9 mouse cellular contexts compared by ENCODE assay signal in the genomic region with DNA sequence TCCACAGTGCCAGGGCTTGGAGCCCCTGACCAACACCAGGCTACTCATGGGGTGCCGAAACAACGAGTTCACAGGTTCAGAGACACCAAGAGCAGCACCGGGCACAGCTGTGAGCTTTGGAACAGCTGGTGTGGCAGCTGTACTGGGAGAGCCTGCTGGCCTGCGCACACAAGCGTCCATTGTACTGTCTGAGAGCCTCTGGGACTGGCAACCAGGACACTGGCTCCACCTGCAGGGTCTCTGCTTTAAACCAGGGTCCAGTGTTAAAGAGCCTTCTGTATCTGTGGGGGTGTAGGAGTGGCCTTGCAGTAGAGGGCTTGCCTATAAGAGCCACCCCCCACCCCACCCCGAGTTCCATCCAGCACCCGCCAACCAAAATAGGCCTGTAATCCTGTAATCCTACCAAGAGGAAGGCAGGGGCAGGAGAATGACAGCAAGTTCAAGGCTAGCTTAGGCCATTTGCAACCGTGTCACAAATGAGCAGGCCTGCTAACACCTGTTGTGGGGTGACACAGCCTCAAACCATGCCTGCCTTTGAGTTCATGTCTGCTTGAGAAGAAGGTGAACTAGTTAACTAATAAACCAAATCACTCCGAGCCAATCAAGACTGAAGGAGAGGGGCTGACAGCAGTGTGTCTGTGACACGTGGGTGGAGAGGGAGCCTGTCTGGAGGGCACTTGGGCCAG. TPM values are rescaled to one million over a fixed set of nuclear protein-coding genes. Genes with fewer than 3 reads are reported as not detected.
A peak's percentile ranks its signal among the peaks of the same experiment; 100 is the strongest.
DNase-seq lines count a peak whose midpoint lies in the region; ATAC-seq and TF ChIP-seq lines count a peak whose summit lies in the region.
"Had no signal": no experiment of that assay in that cellular context is flagged by ENCODE, and none has a peak within 500 bp of the region (broad histone marks: within the 10 kb centered on the region; RNA-seq: fewer than 3 reads in every experiment).

No protein-coding gene starts in this region.

- TF ChIP-seq EP300 in lung, postnatal 0 days (IDR thresholded peaks at IDR 0.05), result no peak

- WGBS in lung, embryonic 14.5 days, result 45% methylated on average over 10 of the region's 10 CpGs
- WGBS in lung, postnatal 0 days, result 52% methylated on average over 10 of the region's 10 CpGs
- WGBS in hindbrain, embryonic 14.5 days, result 52% methylated on average over 10 of the region's 10 CpGs
- WGBS in neural tube, embryonic 14.5 days, result 56% methylated on average over 10 of the region's 10 CpGs

- H3K27ac ChIP-seq in lung, embryonic 14.5 days (ENCODE audit: low read depth), result no peak overlapping the region
- no peak overlapping the region for H3K27ac ChIP-seq in lung, postnatal 0 days (ENCODE audit: low read length)
- no peak overlapping the region for H3K27ac ChIP-seq in hindbrain, embryonic 14.5 days
- H3K27ac ChIP-seq in neural tube, embryonic 14.5 days (ENCODE audit: low read depth, low read length), result no peak overlapping the region
- H3K27ac ChIP-seq: hindbrain, embryonic 15.5 days had no signal

- no peak for TF ChIP-seq CTCF in lung, embryonic 14.5 days (IDR thresholded peaks at IDR 0.05; ENCODE audit: low read depth)
- no peak for TF ChIP-seq CTCF in lung, postnatal 0 days (IDR thresholded peaks at IDR 0.05)

- 0 out of 2 replicates have a peak, but pooled peaks cover 4% of the 10 kb centered on the region for H3K36me3 ChIP-seq in lung, embryonic 14.5 days (ENCODE audit: insufficient read depth)
- no peaks in the 10 kb centered on the region for H3K36me3 ChIP-seq in lung, postnatal 0 days (ENCODE audit: insufficient read depth, low read length)
- peaks cover 9% of the 10 kb centered on the region for H3K36me3 ChIP-seq in hindbrain, embryonic 14.5 days (replicated peaks; ENCODE audit: control insufficient read depth, insufficient read depth)
- peaks cover 9% of the 10 kb centered on the region for H3K36me3 ChIP-seq in neural tube, embryonic 14.5 days (ENCODE audit: control insufficient read depth, insufficient read depth, low read length)

- peaks cover 5% of the 10 kb centered on the region; the same call in 1 of the 2 replicates for H3K4me1 ChIP-seq in lung, embryonic 14.5 days (ENCODE audit: insufficient read depth)
- H3K4me1 ChIP-seq in lung, postnatal 0 days (ENCODE audit: insufficient read depth, low read depth, low read length), result no peaks in the 10 kb centered on the region
- H3K4me1 ChIP-seq in hindbrain, embryonic 14.5 days (replicated peaks; ENCODE audit: control insufficient read depth, insufficient read depth, low read length), result peaks cover 25% of the 10 kb centered on the region
- peaks cover 19% of the 10 kb centered on the region for H3K4me1 ChIP-seq in neural tube, embryonic 14.5 days (ENCODE audit: control insufficient read depth, insufficient read depth, low read length)

- DNase-seq in frontal cortex, adult 2 months (ENCODE audit: extremely low spot score in 1 of 2, low spot score in 1 of 2), result no peak
- DNase-seq in lung, embryonic 14.5 days, result peak; percentile 13
- DNase-seq in lung, postnatal 0 days (ENCODE audit: low spot score), result no peak
- no peak for DNase-seq in hindbrain, embryonic 14.5 days (ENCODE audit: low spot score)
- no peak for DNase-seq in thymus, postnatal 10 days (ENCODE audit: low spot score in 2 of 2)
- no peak for DNase-seq in kidney, adult 18-20 months

- H3K9ac ChIP-seq in lung, embryonic 14.5 days, result no peak overlapping the region
- H3K9ac ChIP-seq in lung, postnatal 0 days (replicated peaks; ENCODE audit: low read depth), result no peak overlapping the region
- H3K9ac ChIP-seq in hindbrain, embryonic 14.5 days, result no peak overlapping the region
- no peak overlapping the region for H3K9ac ChIP-seq in neural tube, embryonic 14.5 days (replicated peaks; ENCODE audit: low read depth, low read length)
- H3K9ac ChIP-seq: hindbrain, embryonic 15.5 days had no signal

- 0 out of 2 replicates have a peak, but pooled peaks have one; percentile 14 for ATAC-seq in frontal cortex, adult (ENCODE audit: low TSS enrichment)
- 0 out of 2 replicates have a peak, but pooled peaks have one; percentile 25 for ATAC-seq in lung, embryonic 14.5 days (ENCODE audit: insufficient read depth)
- ATAC-seq in lung, postnatal 0 days, result no peak
- 0 out of 2 replicates have a peak, but pooled peaks have one; percentile 28 for ATAC-seq in hindbrain, embryonic 14.5 days (ENCODE audit: low FRiP score)
- ATAC-seq in neural tube, embryonic 14.5 days (ENCODE audit: low read depth), result peak; percentile 16; the same call in 1 of the 2 replicates

- H3K27me3 ChIP-seq in lung, embryonic 14.5 days (ENCODE audit: insufficient read depth, low read length), result no peaks in the 10 kb centered on the region
- no peaks in the 10 kb centered on the region for H3K27me3 ChIP-seq in lung, postnatal 0 days (replicated peaks; ENCODE audit: insufficient read depth, low read length)
- no peaks in the 10 kb centered on the region for H3K27me3 ChIP-seq in hindbrain, embryonic 14.5 days (ENCODE audit: control insufficient read depth, insufficient read depth, low read length)
- no peaks in the 10 kb centered on the region for H3K27me3 ChIP-seq in neural tube, embryonic 14.5 days (ENCODE audit: control insufficient read depth, insufficient read depth, low read length)
- H3K27me3 ChIP-seq: hindbrain, embryonic 15.5 days had no signal

- no peaks in the 10 kb centered on the region for H3K9me3 ChIP-seq in lung, embryonic 14.5 days (ENCODE audit: low read depth, low read length)
- no peaks in the 10 kb centered on the region for H3K9me3 ChIP-seq in lung, postnatal 0 days (ENCODE audit: low read length)
- H3K9me3 ChIP-seq in hindbrain, embryonic 14.5 days (ENCODE audit: control insufficient read depth, low read length), result no peaks in the 10 kb centered on the region
- no peaks in the 10 kb centered on the region for H3K9me3 ChIP-seq in neural tube, embryonic 14.5 days (ENCODE audit: control insufficient read depth, low read length)
- H3K9me3 ChIP-seq: hindbrain, embryonic 15.5 days had no signal

- H3K4me3 ChIP-seq in lung, embryonic 14.5 days (ENCODE audit: low read depth, low read length), result no peak overlapping the region
- no peak overlapping the region for H3K4me3 ChIP-seq in lung, postnatal 0 days (ENCODE audit: low read depth, low read length)
- H3K4me3 ChIP-seq in hindbrain, embryonic 14.5 days (replicated peaks; ENCODE audit: low read length), result no peak overlapping the region
- H3K4me3 ChIP-seq in neural tube, embryonic 14.5 days (ENCODE audit: low read depth, low read length), result no peak overlapping the region
- H3K4me3 ChIP-seq: hindbrain, embryonic 15.5 days had no signal

- H3K4me2 ChIP-seq in lung, embryonic 14.5 days, result no peak overlapping the region
- H3K4me2 ChIP-seq in lung, postnatal 0 days (replicated peaks; ENCODE audit: low read depth, low read length), result no peak overlapping the region
- no peak overlapping the region for H3K4me2 ChIP-seq in hindbrain, embryonic 14.5 days (replicated peaks)
- no peak overlapping the region for H3K4me2 ChIP-seq in neural tube, embryonic 14.5 days (ENCODE audit: low read depth, low read length)
- H3K4me2 ChIP-seq: hindbrain, embryonic 15.5 days had no signal

RNA-seq across cellular contexts. Expression of gene Clip3, which starts 1.7 kb away (rescaled TPM):
- polyA plus RNA-seq in frontal cortex, adult 2 months (2012; rRNA removed), result 354 and 373 TPM in 2 replicates
- polyA plus RNA-seq in lung, embryonic 14.5 days (2014; fragmentation: Nextera tagmentation; extraction: Ambion mirVana), result 31.1 and 41.9 TPM in 2 replicates
- 4.3 and 5.0 TPM in 2 replicates for polyA plus RNA-seq in lung, postnatal 0 days (2015; fragmentation: Nextera tagmentation; extraction: Ambion mirVana)
- 123 and 146 TPM in 2 replicates for polyA plus RNA-seq in hindbrain, embryonic 14.5 days (2014; fragmentation: Nextera tagmentation; extraction: Ambion mirVana)
- 115 and 133 TPM in 2 replicates for polyA plus RNA-seq in neural tube, embryonic 14.5 days (2014; fragmentation: Nextera tagmentation; extraction: Ambion mirVana)

RNA-seq across cellular contexts. Expression of gene Wdr62, which starts 9.6 kb away (rescaled TPM):
- polyA plus RNA-seq in frontal cortex, adult 2 months (2012; rRNA removed), result 3.9 and 5.6 TPM in 2 replicates
- polyA plus RNA-seq in lung, embryonic 14.5 days (2014; fragmentation: Nextera tagmentation; extraction: Ambion mirVana), result 16.3 and 17.1 TPM in 2 replicates
- polyA plus RNA-seq in lung, postnatal 0 days (2015; fragmentation: Nextera tagmentation; extraction: Ambion mirVana), result 2.5 and 2.7 TPM in 2 replicates
- polyA plus RNA-seq in hindbrain, embryonic 14.5 days (2014; fragmentation: Nextera tagmentation; extraction: Ambion mirVana), result 5.7 and 5.9 TPM in 2 replicates
- polyA plus RNA-seq in neural tube, embryonic 14.5 days (2014; fragmentation: Nextera tagmentation; extraction: Ambion mirVana), result 3.1 and 3.7 TPM in 2 replicates

RNA-seq across cellular contexts. Expression of gene Thap8, which starts 10.0 kb away (rescaled TPM):
- 0.15 and 0.22 TPM in 2 replicates for polyA plus RNA-seq in frontal cortex, adult 2 months (2012; rRNA removed)
- polyA plus RNA-seq in lung, embryonic 14.5 days (2014; fragmentation: Nextera tagmentation; extraction: Ambion mirVana), result 0.26 and 0.30 TPM in 2 replicates
- polyA plus RNA-seq in lung, postnatal 0 days (2015; fragmentation: Nextera tagmentation; extraction: Ambion mirVana), result 0.37 and 0.81 TPM in 2 replicates
- polyA plus RNA-seq in hindbrain, embryonic 14.5 days (2014; fragmentation: Nextera tagmentation; extraction: Ambion mirVana), result 0.16 and 0.43 TPM in 2 replicates
- 0.99 and 1.0 TPM in 2 replicates for polyA plus RNA-seq in neural tube, embryonic 14.5 days (2014; fragmentation: Nextera tagmentation; extraction: Ambion mirVana)

RNA-seq across cellular contexts. Expression of gene Alkbh6, which starts 18.7 kb away (rescaled TPM):
- polyA plus RNA-seq in frontal cortex, adult 2 months (2012; rRNA removed), result 132 TPM in 2 replicates
- polyA plus RNA-seq in lung, embryonic 14.5 days (2014; fragmentation: Nextera tagmentation; extraction: Ambion mirVana), result 72.1 and 73.1 TPM in 2 replicates
- polyA plus RNA-seq in lung, postnatal 0 days (2015; fragmentation: Nextera tagmentation; extraction: Ambion mirVana), result 60.6 and 78.2 TPM in 2 replicates
- 119 and 123 TPM in 2 replicates for polyA plus RNA-seq in hindbrain, embryonic 14.5 days (2014; fragmentation: Nextera tagmentation; extraction: Ambion mirVana)
- polyA plus RNA-seq in neural tube, embryonic 14.5 days (2014; fragmentation: Nextera tagmentation; extraction: Ambion mirVana), result 134 and 137 TPM in 2 replicates

RNA-seq across cellular contexts. Expression of gene Syne4, which starts 24.8 kb away (rescaled TPM):
- polyA plus RNA-seq in frontal cortex, adult 2 months (2012; rRNA removed), result 27.6 and 29.9 TPM in 2 replicates
- 21.9 and 23.2 TPM in 2 replicates for polyA plus RNA-seq in lung, embryonic 14.5 days (2014; fragmentation: Nextera tagmentation; extraction: Ambion mirVana)
- polyA plus RNA-seq in lung, postnatal 0 days (2015; fragmentation: Nextera tagmentation; extraction: Ambion mirVana), result 13.1 and 17.2 TPM in 2 replicates
- 10.7 and 11.9 TPM in 2 replicates for polyA plus RNA-seq in hindbrain, embryonic 14.5 days (2014; fragmentation: Nextera tagmentation; extraction: Ambion mirVana)
- polyA plus RNA-seq in neural tube, embryonic 14.5 days (2014; fragmentation: Nextera tagmentation; extraction: Ambion mirVana), result 12.7 and 16.9 TPM in 2 replicates
